Comparison of ENCODE assay signal across 27 mouse cellular contexts in genomic region chr15:77624710-77625109, GRCm38 (mm10). TPM values are rescaled to one million over a fixed set of nuclear protein-coding genes. Genes with fewer than 3 reads are reported as not detected.
"Had no signal": no experiment of that assay in that cellular context is flagged by ENCODE, and none has a peak within 500 bp of the region (broad histone marks: within the 10 kb centered on the region; RNA-seq: fewer than 3 reads in every experiment).

No protein-coding gene starts in this region.

- H3K9ac ChIP-seq: liver, postnatal 0 days; lung, embryonic 15.5 days; midbrain, embryonic 13.5 days; midbrain, embryonic 15.5 days; neural tube, embryonic 12.5 days; stomach, embryonic 15.5 days had no signal

- H3K27ac ChIP-seq: lung, embryonic 15.5 days; macrophage; midbrain, embryonic 13.5 days; midbrain, embryonic 15.5 days; neural tube, embryonic 12.5 days; stomach, embryonic 15.5 days; stomach, postnatal 0 days had no signal

- DNase-seq: liver, postnatal 0 days; lung, adult 2 months; lung, postnatal 14 days; lung, postnatal 36 days; retina, postnatal 1 day; right cerebral cortex, adult 18-20 months; right cerebral cortex, postnatal 25 days; right cerebral cortex, postnatal 4 days; spleen, adult 18-20 months; thymus, adult 2 months; thymus, postnatal 25 days had no signal

- H3K9me3 ChIP-seq: lung, embryonic 15.5 days; megakaryocyte, embryonic 14.5 days; midbrain, embryonic 13.5 days; midbrain, embryonic 15.5 days; neural tube, embryonic 12.5 days; stomach, embryonic 15.5 days had no signal

- H3K27me3 ChIP-seq: lung, embryonic 15.5 days; megakaryocyte, embryonic 14.5 days; midbrain, embryonic 13.5 days; midbrain, embryonic 15.5 days; neural tube, embryonic 12.5 days; stomach, embryonic 15.5 days had no signal

- H3K4me3 ChIP-seq: lung, embryonic 15.5 days; megakaryocyte, embryonic 14.5 days; midbrain, embryonic 13.5 days; midbrain, embryonic 15.5 days; neural tube, embryonic 12.5 days; stomach, embryonic 15.5 days had no signal

- H3K36me3 ChIP-seq: lung, embryonic 15.5 days; midbrain, embryonic 13.5 days; midbrain, embryonic 15.5 days; neural tube, embryonic 12.5 days; stomach, embryonic 15.5 days had no signal

- H3K4me2 ChIP-seq: lung, embryonic 15.5 days; midbrain, embryonic 11.5 days; midbrain, embryonic 13.5 days; midbrain, embryonic 15.5 days; neural tube, embryonic 12.5 days; stomach, embryonic 15.5 days had no signal

- H3K4me1 ChIP-seq: lung, embryonic 15.5 days; megakaryocyte, embryonic 14.5 days; midbrain, embryonic 13.5 days; midbrain, embryonic 15.5 days; neural tube, embryonic 12.5 days; stomach, embryonic 15.5 days had no signal

RNA-seq across cellular contexts. Expression of gene Apol11b, which starts 18.4 kb away (rescaled TPM):
- total RNA-seq: megakaryocyte progenitor cell, adult 5-6 weeks; midbrain, postnatal 0 days had no signal
- polyA plus RNA-seq: macrophage; midbrain, embryonic 11.5 days; midbrain, embryonic 13.5 days; midbrain, embryonic 15.5 days; midbrain, postnatal 0 days; neural tube, embryonic 12.5 days; neural tube, embryonic 14.5 days had no signal

RNA-seq across cellular contexts. Expression of gene Gm36245, which starts 25.7 kb away (rescaled TPM):
- total RNA-seq: megakaryocyte progenitor cell, adult 5-6 weeks; midbrain, postnatal 0 days; monocyte, adult 5-6 weeks; neutrophil, adult 5-6 weeks had no signal
- polyA plus RNA-seq: liver, postnatal 0 days; lung, adult 2 months; lung, embryonic 15.5 days; lung, postnatal 0 days; macrophage; midbrain, embryonic 11.5 days; midbrain, embryonic 13.5 days; midbrain, embryonic 15.5 days; midbrain, postnatal 0 days; neural tube, embryonic 12.5 days; neural tube, embryonic 14.5 days; small intestine, adult 2 months; stomach, embryonic 15.5 days; stomach, postnatal 0 days; thymus, adult 2 months had no signal

RNA-seq across cellular contexts. Expression of gene Apol10b, which starts 28.8 kb away (rescaled TPM):
- total RNA-seq: megakaryocyte progenitor cell, adult 5-6 weeks; midbrain, postnatal 0 days; monocyte, adult 5-6 weeks; neutrophil, adult 5-6 weeks had no signal
- polyA plus RNA-seq: liver, postnatal 0 days; midbrain, embryonic 13.5 days; midbrain, postnatal 0 days; neural tube, embryonic 12.5 days; neural tube, embryonic 14.5 days had no signal
